Mouse (Mus musculus) cortical plate, adult 2 months (tissue): ENCODE data around the gene Dnah6.

Experiments
- CTCF ChIP-seq: fragments of 200-500 bp; IDR thresholded peaks from 2 replicates; pipeline ENCODE4 v1.5.1; 2011; ENCODE audit warnings: mild to moderate bottlenecking, control low read depth, low read length; ENCODE audit not compliant: insufficient read depth; ENCODE audit errors: extremely low read depth
- POLR2A ChIP-seq: fragments of 200-500 bp; IDR thresholded peaks from 2 replicates; pipeline ENCODE4 v1.6.1; 2011; ENCODE audit warnings: mild to moderate bottlenecking, low read length, control low read depth; ENCODE audit not compliant: insufficient read depth; ENCODE audit errors: extremely low read depth

GRCm38 (mm10) chr6:73254307-73255228, 33.1 kb upstream of the Dnah6 start:
- TF ChIP-seq CTCF: no peak
- no peak for TF ChIP-seq POLR2A
